Comparison of ENCODE assay signal across 8 mouse cellular contexts in genomic region chr19:5692086-5692912, GRCm38 (mm10). TPM values are rescaled to one million over a fixed set of nuclear protein-coding genes. Genes with fewer than 3 reads are reported as not detected.
DNase-seq lines count a peak whose midpoint lies in the region; ATAC-seq and TF ChIP-seq lines count a peak whose summit lies in the region.

No protein-coding gene starts in this region.

- H3K9ac ChIP-seq in heart, embryonic 13.5 days = peak overlapping the region; percentile 96
- H3K9ac ChIP-seq in kidney, embryonic 16.5 days (replicated peaks; ENCODE audit: low read length) = peak overlapping the region; percentile 85

- DNase-seq in thymus, adult 2 months = no peak
- DNase-seq in thymus, postnatal 14 days = no peak
- peak; percentile 73 for DNase-seq in lung, postnatal 14 days
- no peak for DNase-seq in B cell, adult 2 months
- DNase-seq in frontal cortex, postnatal 36 days (ENCODE audit: low spot score in 2 of 2) = no peak

- no peak for TF ChIP-seq POLR2A in thymus, adult 2 months (IDR thresholded peaks at IDR 0.05; ENCODE audit: control insufficient read depth, extremely low read depth, insufficient read depth, low read length, poor library complexity)

- no peak overlapping the region for H3K27ac ChIP-seq in thymus, adult 2 months (ENCODE audit: control insufficient read depth, insufficient read depth, low read length)
- peak overlapping the region; percentile 96 for H3K27ac ChIP-seq in heart, embryonic 13.5 days (replicated peaks)
- H3K27ac ChIP-seq in kidney, embryonic 16.5 days (ENCODE audit: low read length) = peak overlapping the region; percentile 81

- no peak for TF ChIP-seq CTCF in thymus, adult 2 months (IDR thresholded peaks at IDR 0.05; ENCODE audit: borderline replicate concordance, control insufficient read depth, extremely low read depth, insufficient read depth, low read length, poor library complexity)

- H3K27me3 ChIP-seq in thymus, adult 2 months (ENCODE audit: control insufficient read depth, insufficient read depth, low read length) = no peaks in the 10 kb centered on the region
- no peaks in the 10 kb centered on the region for H3K27me3 ChIP-seq in heart, embryonic 13.5 days (replicated peaks)
- H3K27me3 ChIP-seq in kidney, embryonic 16.5 days (ENCODE audit: insufficient read depth, low read length) = no peaks in the 10 kb centered on the region

- H3K4me3 ChIP-seq in thymus, adult 2 months (ENCODE audit: control insufficient read depth, insufficient read depth, low read length) = peak overlapping the region; percentile 92; the same call in 1 of the 2 replicates
- peak overlapping the region; percentile 81 for H3K4me3 ChIP-seq in heart, embryonic 13.5 days
- H3K4me3 ChIP-seq in kidney, embryonic 16.5 days (ENCODE audit: low read length) = peak overlapping the region; percentile 89

- peak overlapping the region; percentile 99 for H3K4me2 ChIP-seq in heart, embryonic 13.5 days
- H3K4me2 ChIP-seq in kidney, embryonic 16.5 days (replicated peaks; ENCODE audit: low read depth, low read length) = peak overlapping the region; percentile 98

- H3K9me3 ChIP-seq in heart, embryonic 13.5 days = no peaks in the 10 kb centered on the region
- no peaks in the 10 kb centered on the region for H3K9me3 ChIP-seq in kidney, embryonic 16.5 days (ENCODE audit: low read length)

- peaks cover 25% of the 10 kb centered on the region for H3K36me3 ChIP-seq in thymus, adult 2 months (ENCODE audit: control insufficient read depth, insufficient read depth, low read length)
- peaks cover 62% of the 10 kb centered on the region for H3K36me3 ChIP-seq in heart, embryonic 13.5 days
- H3K36me3 ChIP-seq in kidney, embryonic 16.5 days (ENCODE audit: insufficient read depth, low read length) = peaks cover 39% of the 10 kb centered on the region

- H3K4me1 ChIP-seq in thymus, adult 2 months (replicated peaks; ENCODE audit: control insufficient read depth, insufficient read depth, low read length) = peaks cover 39% of the 10 kb centered on the region
- peaks cover 59% of the 10 kb centered on the region for H3K4me1 ChIP-seq in heart, embryonic 13.5 days
- H3K4me1 ChIP-seq in kidney, embryonic 16.5 days (ENCODE audit: insufficient read depth, low read length) = peaks cover 51% of the 10 kb centered on the region

- WGBS in thymus, adult 2 months = 48% methylated on average over 10 of the region's 10 CpGs
- 60% methylated on average over 10 of the region's 10 CpGs for WGBS in heart, embryonic 13.5 days
- 44% methylated on average over 10 of the region's 10 CpGs for WGBS in kidney, embryonic 16.5 days

- no peak for ATAC-seq in heart, embryonic 13.5 days (ENCODE audit: extremely low read depth, insufficient number of reproducible peaks, low FRiP score, low TSS enrichment)
- ATAC-seq in kidney, embryonic 16.5 days (ENCODE audit: low FRiP score, low TSS enrichment) = no peak
- no peak for ATAC-seq in erythroid progenitor cell, adult 5-6 weeks (replicated peaks; ENCODE audit: low FRiP score, poor library complexity, severe bottlenecking)

RNA-seq across cellular contexts. Expression of gene Pcnx3, which starts 3.6 kb away (rescaled TPM):
- 421 and 455 TPM in 2 replicates for polyA plus RNA-seq in thymus, adult 2 months (2012; rRNA removed)
- polyA plus RNA-seq in heart, embryonic 13.5 days (2015; fragmentation: Nextera tagmentation; extraction: Ambion mirVana) = 13.6 and 14.9 TPM in 2 replicates
- polyA plus RNA-seq in kidney, embryonic 16.5 days (2015; fragmentation: Nextera tagmentation; extraction: Ambion mirVana) = 27.0 and 28.1 TPM in 2 replicates
- total RNA-seq in erythroid progenitor cell, adult 5-6 weeks (2015; ENCODE audit: low replicate concordance) = 31.4 and 61.3 TPM in 2 replicates
- total RNA-seq in erythroid progenitor cell, adult 5-6 weeks (2017; ENCODE audit: low replicate concordance) = 44.7 and 54.5 TPM in 2 replicates

RNA-seq across cellular contexts. Expression of gene Map3k11, which starts 3.8 kb away (rescaled TPM):
- 141 and 144 TPM in 2 replicates for polyA plus RNA-seq in thymus, adult 2 months (2012; rRNA removed)
- polyA plus RNA-seq in heart, embryonic 13.5 days (2015; fragmentation: Nextera tagmentation; extraction: Ambion mirVana) = 23.2 and 24.0 TPM in 2 replicates
- 41.5 and 43.8 TPM in 2 replicates for polyA plus RNA-seq in kidney, embryonic 16.5 days (2015; fragmentation: Nextera tagmentation; extraction: Ambion mirVana)
- total RNA-seq in erythroid progenitor cell, adult 5-6 weeks (2015; ENCODE audit: low replicate concordance) = 12.2 and 13.7 TPM in 2 replicates
- 9.4 and 14.1 TPM in 2 replicates for total RNA-seq in erythroid progenitor cell, adult 5-6 weeks (2017; ENCODE audit: low replicate concordance)

RNA-seq across cellular contexts. Expression of gene Kcnk7, which starts 11.9 kb away (rescaled TPM):
- 0.97 and 1.0 TPM in 2 replicates for polyA plus RNA-seq in thymus, adult 2 months (2012; rRNA removed)
- 0.29 TPM in 1 of 2 replicates, not detected in the other for polyA plus RNA-seq in heart, embryonic 13.5 days (2015; fragmentation: Nextera tagmentation; extraction: Ambion mirVana)
- 0.15 and 0.23 TPM in 2 replicates for polyA plus RNA-seq in kidney, embryonic 16.5 days (2015; fragmentation: Nextera tagmentation; extraction: Ambion mirVana)
- not detected in 2 replicates for total RNA-seq in erythroid progenitor cell, adult 5-6 weeks (2015; ENCODE audit: low replicate concordance)
- not detected in 2 replicates for total RNA-seq in erythroid progenitor cell, adult 5-6 weeks (2017; ENCODE audit: low replicate concordance)

RNA-seq across cellular contexts. Expression of gene Sipa1, which starts 28.8 kb away (rescaled TPM):
- polyA plus RNA-seq in thymus, adult 2 months (2012; rRNA removed) = 267 and 301 TPM in 2 replicates
- polyA plus RNA-seq in heart, embryonic 13.5 days (2015; fragmentation: Nextera tagmentation; extraction: Ambion mirVana) = 21.9 and 23.2 TPM in 2 replicates
- polyA plus RNA-seq in kidney, embryonic 16.5 days (2015; fragmentation: Nextera tagmentation; extraction: Ambion mirVana) = 37.1 and 39.6 TPM in 2 replicates
- total RNA-seq in erythroid progenitor cell, adult 5-6 weeks (2015; ENCODE audit: low replicate concordance) = 97.7 and 126 TPM in 2 replicates
- total RNA-seq in erythroid progenitor cell, adult 5-6 weeks (2017; ENCODE audit: low replicate concordance) = 127 and 129 TPM in 2 replicates

RNA-seq across cellular contexts. Expression of gene Ehbp1l1, which starts 33.8 kb away (rescaled TPM):
- 55.6 and 61.8 TPM in 2 replicates for polyA plus RNA-seq in thymus, adult 2 months (2012; rRNA removed)
- polyA plus RNA-seq in heart, embryonic 13.5 days (2015; fragmentation: Nextera tagmentation; extraction: Ambion mirVana) = 85.9 and 96.8 TPM in 2 replicates
- 19.5 and 25.0 TPM in 2 replicates for polyA plus RNA-seq in kidney, embryonic 16.5 days (2015; fragmentation: Nextera tagmentation; extraction: Ambion mirVana)
- total RNA-seq in erythroid progenitor cell, adult 5-6 weeks (2015; ENCODE audit: low replicate concordance) = 176 and 250 TPM in 2 replicates
- 668 and 983 TPM in 2 replicates for total RNA-seq in erythroid progenitor cell, adult 5-6 weeks (2017; ENCODE audit: low replicate concordance)

Comparison
In these comparisons a context has a peak if more than half of its experiments do, and no peak if none do; other contexts are left out.
1. RNA of gene Pcnx3, which starts 3.6 kb away (polyA plus RNA-seq): 421 to 455 TPM in thymus, adult 2 months; 27.0 to 28.1 TPM in kidney, embryonic 16.5 days and 13.6 to 14.9 TPM in heart, embryonic 13.5 days; every median in the first group is over 10 times any median in the second.
2. Peak in every context shown above with its lines, with median percentiles within 50 percentile points of each other: H3K4me3 ChIP-seq.